Mouse (Mus musculus) heart, embryonic 10.5 days (tissue): ENCODE results near the gene Scamp3. TPM values are rescaled to one million over a fixed set of nuclear protein-coding genes. Genes with fewer than 3 reads are reported as not detected.

ENCODE experiments used
- DNase-seq: peaks from one replicate; pipeline ENCODE4 v3.0.0-alpha.2; 2017; ENCODE audit warnings: low spot score
- H3K27ac ChIP-seq: fragments of 300-500 bp; sonication (generic); 2 replicates; pipeline ENCODE4 v1.5.1; 2016; ENCODE audit warnings: mild to moderate bottlenecking
- H3K27me3 ChIP-seq: fragments of 300-500 bp; sonication (generic); 2 replicates; pipeline ENCODE4 v1.6.1; 2016; ENCODE audit warnings: mild to moderate bottlenecking; ENCODE audit not compliant: poor library complexity, insufficient read depth, severe bottlenecking
- H3K36me3 ChIP-seq: fragments of 300-500 bp; sonication (generic); 2 replicates; pipeline ENCODE4 v1.6.1; 2016; ENCODE audit warnings: mild to moderate bottlenecking, moderate library complexity
- H3K4me1 ChIP-seq: fragments of 300-500 bp; sonication (generic); 2 replicates; pipeline ENCODE4 v1.6.1; 2016; ENCODE audit warnings: mild to moderate bottlenecking
- H3K4me3 ChIP-seq: fragments of 300-500 bp; sonication (generic); 2 replicates; pipeline ENCODE4 v1.5.1; 2016; ENCODE audit warnings: mild to moderate bottlenecking, moderate library complexity
- H3K9me3 ChIP-seq: fragments of 300-500 bp; sonication (generic); 2 replicates; pipeline ENCODE4 v1.6.1; 2016; ENCODE audit warnings: mild to moderate bottlenecking, moderate library complexity
- WGBS: fragments of 180-500 bp; shearing (Covaris S2); methylation state at CpG from one replicate; pipeline ENCODE4 v1.1.7; 2016; 5-methylcytosine and 5-hydroxymethylcytosine counted together
- microRNA counts: library from miRNA; unstranded; fragments of <30 nt; microRNA quantifications from one replicate; lab custom pipeline; 2017
- microRNA-seq: library from miRNA; unstranded; fragments of <30 nt; microRNA quantifications from one replicate; pipeline ENCODE4, GENCODE M21; 2017
- polyA plus RNA-seq: library from polyadenylated mRNA; unstranded; fragments of >200 nt; fragmentation: Nextera tagmentation; extraction: Ambion mirVana; gene quantifications from 2 replicates; pipeline ENCODE4 v1.2.1, GENCODE M21; 2016

The Scamp3 gene
- polyA plus RNA-seq, 1 experiment from 2014 or later = 115 TPM

DNA sequence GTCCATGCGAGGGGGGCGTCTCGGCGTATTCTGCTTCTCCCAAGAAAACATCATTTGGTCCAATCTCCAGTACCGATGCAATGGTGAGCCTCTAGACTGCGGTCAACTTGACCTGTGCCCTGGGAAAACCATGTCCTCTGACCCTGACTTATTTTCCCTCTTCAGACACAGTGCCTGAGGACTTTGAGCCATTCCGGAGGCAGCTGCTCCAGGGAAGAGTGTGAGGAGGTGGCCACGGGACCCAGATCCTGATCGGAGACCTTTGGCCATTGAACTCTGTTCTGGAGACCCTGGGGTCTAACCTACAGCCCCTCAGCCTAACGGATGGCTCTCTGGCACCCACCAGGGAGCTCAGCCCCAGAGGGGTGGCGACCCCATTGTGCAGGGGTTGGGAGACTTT, 49.1 kb downstream of the Scamp3 start:
- peak overlapping the region; percentile 64 for H3K4me3 ChIP-seq
- H3K9me3 ChIP-seq = no peaks in the 10 kb centered on the region
- H3K27me3 ChIP-seq = peaks cover 59% of the 10 kb centered on the region
- peaks cover 53% of the 10 kb centered on the region for H3K4me1 ChIP-seq
- WGBS = 35% methylated on average over 11 of the region's 11 CpGs
- peak overlapping the region; percentile 85; the same call in 1 of the 2 replicates for H3K27ac ChIP-seq
- DNase-seq = no peak
- H3K36me3 ChIP-seq = peaks cover 5% of the 10 kb centered on the region; the same call in 1 of the 2 replicates

DNA sequence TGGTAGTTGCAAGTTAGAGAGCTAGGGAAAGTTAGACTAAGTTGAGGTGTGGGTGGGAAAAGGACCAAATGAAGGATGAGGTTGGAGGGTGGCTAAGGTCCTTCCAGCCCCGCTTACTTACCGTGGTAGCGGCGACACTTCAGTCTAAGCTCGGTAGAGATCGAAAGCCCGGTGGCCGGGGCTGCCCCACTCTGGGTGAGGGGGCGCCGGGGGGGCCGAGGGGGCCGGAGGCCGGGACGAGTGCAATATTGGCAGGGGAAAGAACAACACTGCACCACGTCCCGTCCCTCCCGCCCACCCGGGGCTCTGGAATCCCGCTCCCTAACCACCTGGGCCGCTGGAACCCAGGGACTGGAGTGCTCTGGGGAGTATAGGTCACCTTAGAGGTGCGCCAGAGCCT, 49.6 kb downstream of the Scamp3 start, which contains the start of gene Mtx1:
TSS of gene Mtx1 (minus strand) at position 189 of the 400 bp plus-strand sequence.
- peaks cover 53% of the 10 kb centered on the region for H3K4me1 ChIP-seq
- H3K9me3 ChIP-seq = no peaks in the 10 kb centered on the region
- peak within 1 kb of the TSS; percentile 85 for H3K27ac ChIP-seq
- peaks cover 3% of the 10 kb centered on the region; the same call in 1 of the 2 replicates for H3K36me3 ChIP-seq
- H3K4me3 ChIP-seq = peak within 1 kb of the TSS; percentile 64
- 5% methylated on average over 21 of the region's 21 CpGs for WGBS
- no peak for DNase-seq
- peaks cover 64% of the 10 kb centered on the region for H3K27me3 ChIP-seq

DNA sequence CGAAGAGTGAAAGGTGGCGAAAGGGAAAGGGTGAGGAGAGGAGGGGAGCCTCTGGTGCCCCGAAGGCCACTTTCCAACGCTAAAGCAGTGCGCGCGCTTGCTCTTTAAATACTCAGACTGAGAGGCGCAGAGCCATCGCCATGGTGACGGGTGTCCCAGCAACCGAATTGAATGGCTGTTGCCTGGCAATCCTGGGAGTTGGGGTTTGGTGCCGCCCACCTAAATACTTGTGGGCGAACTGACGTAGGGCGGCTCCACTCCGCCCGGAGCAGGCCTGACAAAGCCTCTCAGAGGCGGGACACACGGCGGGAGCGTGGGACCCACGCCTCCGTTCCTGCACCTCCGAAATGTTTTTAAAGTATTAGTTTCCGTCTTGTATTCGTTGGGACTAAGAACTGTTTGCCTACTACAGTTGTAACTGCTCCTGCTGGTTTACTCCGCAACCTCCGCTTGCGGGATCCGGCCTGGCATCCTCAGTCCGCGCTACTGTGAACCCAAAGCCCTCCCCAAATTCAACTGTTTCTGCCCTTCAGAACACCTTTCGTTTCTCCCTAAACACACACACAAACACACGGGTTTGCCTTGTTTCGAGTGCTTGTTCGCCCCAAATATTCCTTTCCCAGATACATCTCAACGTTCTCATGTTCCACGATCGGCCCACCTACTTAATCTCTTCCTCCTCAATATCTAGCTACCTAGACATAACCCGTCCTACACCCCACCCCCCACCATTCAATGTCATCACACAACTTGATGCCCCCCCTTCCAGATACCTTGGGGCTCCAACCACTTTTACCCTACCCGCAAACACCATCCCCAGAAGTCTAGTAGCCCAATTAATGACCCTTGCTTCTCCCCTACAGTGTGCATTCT, 50.3 kb downstream of the Scamp3 start:
- 4% methylated on average over 41 of the region's 41 CpGs for WGBS

DNA sequence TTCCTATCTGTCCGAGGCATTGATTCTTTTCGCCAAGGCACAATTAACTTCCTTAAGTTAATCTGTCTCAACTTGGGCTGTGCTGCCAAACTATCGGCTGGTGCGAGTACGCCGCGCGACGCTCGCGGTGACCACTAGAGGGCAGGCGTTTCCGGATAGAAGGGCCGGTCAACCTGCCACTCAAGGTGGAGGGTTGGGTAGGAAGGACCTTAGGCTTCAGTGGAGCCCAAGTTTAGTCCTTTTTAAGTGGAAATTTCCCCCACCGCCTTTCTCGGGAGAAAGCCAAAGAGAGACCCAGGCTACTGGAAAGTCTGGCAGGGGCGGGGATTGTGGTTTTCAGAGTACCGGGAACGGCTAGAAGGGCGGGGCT, 50.9 kb downstream of the Scamp3 start:
- H3K36me3 ChIP-seq = peaks cover 3% of the 10 kb centered on the region; the same call in 1 of the 2 replicates
- H3K27me3 ChIP-seq = peaks cover 77% of the 10 kb centered on the region
- no peaks in the 10 kb centered on the region for H3K9me3 ChIP-seq
- peak; percentile 94 for DNase-seq
- H3K27ac ChIP-seq = peak overlapping the region; percentile 85
- under 1% methylated on average over 20 of the region's 20 CpGs for WGBS
- H3K4me3 ChIP-seq = peak overlapping the region; percentile 64
- H3K4me1 ChIP-seq = peaks cover 53% of the 10 kb centered on the region

More for the DNA sequence above, 50.3 kb downstream of the Scamp3 start:
- Histone ChIP-seq H3K4me1 (peaks cover 53% of the 10 kb centered on the region), H3K9me3 (no peaks in the 10 kb centered on the region), H3K27me3 (peaks cover 71% of the 10 kb centered on the region), H3K4me3 (peak overlapping the region; percentile 64), H3K27ac (peak overlapping the region; percentile 85), H3K36me3 (peaks cover 3% of the 10 kb centered on the region; the same call in 1 of the 2 replicates)
- peak; percentile 96 for DNase-seq

DNA sequence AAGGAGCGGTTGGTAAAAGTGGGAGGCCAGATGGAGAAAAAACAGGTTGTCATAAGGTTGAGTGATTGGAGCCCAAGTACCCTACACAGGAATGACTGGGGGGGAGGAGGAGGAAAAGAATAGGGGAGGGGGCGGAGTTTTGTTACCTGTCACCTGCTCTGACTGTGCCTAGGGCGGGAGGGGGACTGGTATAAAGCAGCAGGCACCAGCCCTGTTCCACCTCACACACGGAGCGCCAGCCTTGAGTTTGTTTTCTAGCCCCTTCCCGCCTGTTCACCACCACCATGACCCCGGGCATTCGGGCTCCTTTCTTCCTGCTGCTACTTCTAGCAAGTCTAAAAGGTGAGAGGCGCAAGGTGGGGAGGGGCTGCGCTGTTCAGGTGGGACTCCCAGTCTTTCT, 51.6 kb downstream of the Scamp3 start, which contains the start of gene Muc1:
TSS of gene Muc1 (plus strand) at position 222 of the 400 bp plus-strand sequence.
- Histone ChIP-seq H3K27me3 (peaks cover 79% of the 10 kb centered on the region), H3K9me3 (no peaks in the 10 kb centered on the region), H3K4me3 (peak within 1 kb of the TSS; percentile 64), H3K27ac (peak within 1 kb of the TSS; percentile 85), H3K4me1 (peaks cover 56% of the 10 kb centered on the region), H3K36me3 (no peaks in the 10 kb centered on the region)
- no peak for DNase-seq
- 20% methylated on average over 10 of the region's 10 CpGs for WGBS

DNA sequence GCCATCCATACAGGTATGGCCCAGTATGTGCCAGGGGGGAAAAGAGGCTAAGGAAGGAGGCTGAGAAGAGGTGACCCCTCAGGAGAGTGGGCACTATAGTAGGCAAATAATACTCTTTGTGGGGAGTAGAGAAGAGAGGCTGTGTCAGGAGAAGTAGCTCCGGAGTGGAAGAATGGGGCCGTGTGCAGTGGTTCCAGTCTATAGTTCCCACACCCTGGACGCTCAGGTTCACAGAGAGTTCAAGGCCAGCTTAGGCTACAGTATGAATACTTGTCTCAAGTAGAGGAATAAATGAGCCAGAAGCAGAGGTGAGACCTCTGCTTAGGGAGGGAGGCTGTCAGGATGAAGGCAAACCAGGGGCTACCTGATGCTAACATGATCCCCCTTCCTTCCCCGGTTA, 52.0 kb downstream of the Scamp3 start:
- WGBS = 62% methylated on average over 4 of the region's 4 CpGs
- no peak for DNase-seq
- Histone ChIP-seq H3K27ac (no peak overlapping the region), H3K27me3 (peaks cover 74% of the 10 kb centered on the region), H3K4me1 (peaks cover 52% of the 10 kb centered on the region), H3K9me3 (no peaks in the 10 kb centered on the region), H3K36me3 (no peaks in the 10 kb centered on the region), H3K4me3 (0 out of 2 replicates have a peak overlapping the region, but pooled peaks have one; percentile 64)

DNA sequence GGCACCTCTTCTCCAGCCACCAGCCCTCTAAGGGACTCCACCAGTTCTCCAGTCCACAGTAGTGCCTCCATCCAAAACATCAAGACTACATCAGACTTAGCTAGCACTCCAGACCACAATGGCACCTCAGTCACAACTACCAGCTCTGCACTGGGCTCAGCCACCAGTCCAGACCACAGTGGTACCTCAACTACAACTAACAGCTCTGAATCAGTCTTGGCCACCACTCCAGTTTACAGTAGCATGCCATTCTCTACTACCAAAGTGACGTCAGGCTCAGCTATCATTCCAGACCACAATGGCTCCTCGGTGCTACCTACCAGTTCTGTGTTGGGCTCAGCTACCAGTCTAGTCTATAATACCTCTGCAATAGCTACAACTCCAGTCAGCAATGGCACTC, 53.3 kb downstream of the Scamp3 start:
- Histone ChIP-seq H3K9me3 (no peaks in the 10 kb centered on the region), H3K36me3 (0 out of 2 replicates have a peak, but pooled peaks cover 2% of the 10 kb centered on the region), H3K4me1 (peaks cover 41% of the 10 kb centered on the region), H3K27ac (no peak overlapping the region), H3K4me3 (no peak overlapping the region), H3K27me3 (peaks cover 70% of the 10 kb centered on the region)
- DNase-seq = no peak
- 80% methylated on average over 2 of the region's 2 CpGs for WGBS

DNA sequence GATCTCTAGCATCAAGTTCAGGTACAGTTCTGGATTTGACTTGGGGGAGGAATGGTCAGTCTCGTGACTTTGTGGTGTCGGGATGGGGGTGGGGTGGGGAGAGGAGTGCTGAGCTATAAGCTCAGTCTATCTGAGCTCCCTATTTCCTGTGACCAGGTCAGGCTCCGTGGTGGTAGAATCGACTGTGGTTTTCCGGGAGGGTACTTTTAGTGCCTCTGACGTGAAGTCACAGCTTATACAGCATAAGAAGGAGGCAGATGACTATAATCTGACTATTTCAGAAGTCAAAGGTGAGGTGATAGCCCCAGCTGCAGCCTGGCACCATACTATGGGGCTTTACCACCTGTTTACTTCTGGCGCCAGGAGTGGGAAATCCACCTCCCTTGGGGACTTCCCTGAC, 54.1 kb downstream of the Scamp3 start:
- H3K4me1 ChIP-seq = peaks cover 33% of the 10 kb centered on the region
- no peak overlapping the region for H3K27ac ChIP-seq
- H3K4me3 ChIP-seq = no peak overlapping the region
- 59% methylated on average over 7 of the region's 7 CpGs for WGBS
- no peaks in the 10 kb centered on the region for H3K9me3 ChIP-seq
- peaks cover 69% of the 10 kb centered on the region for H3K27me3 ChIP-seq
- DNase-seq = no peak
- H3K36me3 ChIP-seq = 0 out of 2 replicates have a peak, but pooled peaks cover 2% of the 10 kb centered on the region

DNA sequence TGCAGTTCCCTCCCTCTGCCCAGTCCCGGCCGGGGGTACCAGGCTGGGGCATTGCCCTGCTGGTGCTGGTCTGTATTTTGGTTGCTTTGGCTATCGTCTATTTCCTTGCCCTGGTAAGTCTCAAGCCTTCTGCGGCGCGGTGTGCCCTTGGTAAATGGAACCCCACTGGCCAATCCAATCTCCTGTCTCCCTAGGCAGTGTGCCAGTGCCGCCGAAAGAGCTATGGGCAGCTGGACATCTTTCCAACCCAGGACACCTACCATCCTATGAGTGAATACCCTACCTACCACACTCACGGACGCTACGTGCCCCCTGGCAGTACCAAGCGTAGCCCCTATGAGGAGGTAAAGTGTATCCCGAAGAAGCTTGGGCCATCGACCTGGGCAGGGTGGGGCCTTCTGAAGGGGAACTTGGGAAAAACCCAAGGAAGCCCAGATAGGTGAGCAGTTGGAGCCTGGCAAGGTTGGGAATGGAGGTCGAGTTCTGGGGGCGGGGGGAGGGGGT, 54.6 kb downstream of the Scamp3 start:
- Histone ChIP-seq H3K9me3 (no peaks in the 10 kb centered on the region), H3K27ac (no peak overlapping the region), H3K27me3 (peaks cover 68% of the 10 kb centered on the region), H3K4me3 (no peak overlapping the region), H3K36me3 (0 out of 2 replicates have a peak, but pooled peaks cover 2% of the 10 kb centered on the region), H3K4me1 (peaks cover 28% of the 10 kb centered on the region)
- WGBS = 69% methylated on average over 16 of the region's 16 CpGs
- DNase-seq = no peak

MicroRNA genes within 50 kb of the gene (microRNA counts, 519-probe panel; counts per million panel counts)
- microRNA mmu-miR-92b (lab: Ali Mortazavi, UCI) = not detected

Small RNAs within 50 kb of the gene (microRNA-seq; reads per million reads assigned to microRNA genes)
- 234 reads per million, percentile 61 among the genes with 10 or more reads in this experiment for gene Mir92b

Other genes starting within 250 kb of the Scamp3 start
- 14.1 and 14.5 TPM in 2 replicates for gene Ash1l, start 226.9 kb upstream of the Scamp3 start, polyA plus RNA-seq
- 148 and 158 TPM in 2 replicates for gene Dap3, start 226.3 kb upstream of the Scamp3 start, polyA plus RNA-seq
- 10.1 and 11.6 TPM in 2 replicates for gene Rusc1, start 84.2 kb upstream of the Scamp3 start, polyA plus RNA-seq
- gene Gm43738, start 76.4 kb upstream of the Scamp3 start, polyA plus RNA-seq = not detected in 2 replicates
- gene Fdps, start 75.5 kb upstream of the Scamp3 start, polyA plus RNA-seq = 220 and 253 TPM in 2 replicates
- gene Pklr, start 41.3 kb upstream of the Scamp3 start, polyA plus RNA-seq = 12.4 and 14.7 TPM in 2 replicates
- gene Hcn3, start 17.3 kb upstream of the Scamp3 start, polyA plus RNA-seq = 0.77 and 0.85 TPM in 2 replicates
- gene Clk2, start 12.7 kb upstream of the Scamp3 start, polyA plus RNA-seq = 18.4 and 32.2 TPM in 2 replicates
- 16.4 and 21.0 TPM in 2 replicates for gene Fam189b, start 5.7 kb downstream of the Scamp3 start, polyA plus RNA-seq
- 44.2 and 44.6 TPM in 2 replicates for gene Gba, start 25.5 kb downstream of the Scamp3 start, polyA plus RNA-seq
- gene Thbs3, start 37.7 kb downstream of the Scamp3 start, polyA plus RNA-seq = 18.1 and 20.0 TPM in 2 replicates
- 179 and 204 TPM in 2 replicates for gene Mtx1, start 49.6 kb downstream of the Scamp3 start, polyA plus RNA-seq
- gene Muc1, start 51.6 kb downstream of the Scamp3 start, polyA plus RNA-seq = 0.11 and 0.16 TPM in 2 replicates
- 244 and 260 TPM in 2 replicates for gene Krtcap2, start 68.5 kb downstream of the Scamp3 start, polyA plus RNA-seq
- 0.79 and 1.9 TPM in 2 replicates for gene Trim46, start 68.8 kb downstream of the Scamp3 start, polyA plus RNA-seq
- 76.7 and 86.0 TPM in 2 replicates for gene Dpm3, start 81.9 kb downstream of the Scamp3 start, polyA plus RNA-seq
- gene Slc50a1, start 93.1 kb downstream of the Scamp3 start, polyA plus RNA-seq = 39.9 and 42.4 TPM in 2 replicates
- gene Efna1, start 103.7 kb downstream of the Scamp3 start, polyA plus RNA-seq = 32.0 and 37.7 TPM in 2 replicates
- gene Efna3, start 145.5 kb downstream of the Scamp3 start, polyA plus RNA-seq = 0.71 and 2.5 TPM in 2 replicates
- 10.6 and 19.3 TPM in 2 replicates for gene Efna4, start 160.6 kb downstream of the Scamp3 start, polyA plus RNA-seq
- 41.9 and 49.0 TPM in 2 replicates for gene Adam15, start 172.5 kb downstream of the Scamp3 start, polyA plus RNA-seq
- gene Dcst2, start 184.5 kb downstream of the Scamp3 start, polyA plus RNA-seq = 0.05 TPM in 1 of 2 replicates, not detected in the other
- gene Dcst1, start 187.8 kb downstream of the Scamp3 start, polyA plus RNA-seq = 0.10 and 0.11 TPM in 2 replicates
- gene Zbtb7b, start 217.3 kb downstream of the Scamp3 start, polyA plus RNA-seq = 1.4 and 1.9 TPM in 2 replicates
- gene Lenep, start 225.3 kb downstream of the Scamp3 start, polyA plus RNA-seq = not detected in 2 replicates
- gene Flad1, start 234.4 kb downstream of the Scamp3 start, polyA plus RNA-seq = 30.7 and 40.3 TPM in 2 replicates
- gene Cks1b, start 240.9 kb downstream of the Scamp3 start, polyA plus RNA-seq = 465 and 589 TPM in 2 replicates
- gene Shc1, start 241.0 kb downstream of the Scamp3 start, polyA plus RNA-seq = 72.2 and 79.5 TPM in 2 replicates